Mouse (Mus musculus): ENCODE results near the gene Megf11.

- TF ChIP-seq CTCF (IDR thresholded peaks at IDR 0.05; ENCODE audit: extremely low read depth, insufficient read depth, low read length) (no peak), POLR2A (IDR thresholded peaks at IDR 0.05; ENCODE audit: extremely low read depth, insufficient read depth, low read length) (no peak)
These were observed 67.3 kb downstream of the Megf11 start for GRCm38 (mm10) chr9:64452769-64453168.
